Mouse (Mus musculus) adrenal gland, postnatal 4 days (tissue): ENCODE measurements around the gene Gm13889. TPM values are rescaled to one million over a fixed set of nuclear protein-coding genes. Genes with fewer than 3 reads are reported as not detected.

Source experiments
- DNase-seq, 2 experiments: peaks; one replicate each; pipeline ENCODE4 v3.0.0; 2021 to 2022; ENCODE audit warnings: low spot score in 2 of 2, mixed read lengths in 2 of 2
- total RNA-seq, 2 experiments: library from RNA; stranded (reverse); gene quantifications; 2 replicates each; pipeline ENCODE4 v1.2.3; 2021

Gene Gm13889
- total RNA-seq, 2 experiments from 2014 or later, result 26.7 to 28.4 TPM

GRCm38 (mm10) chr2:93959346-93959745 lies 2.3 kb upstream of the Gm13889 start:
- no peak for DNase-seq

GRCm38 (mm10) chr2:93958216-93958615 lies 1.2 kb upstream of the Gm13889 start:
- no peak for DNase-seq

GRCm38 (mm10) chr2:93957785-93958175 lies 779 bp upstream of the Gm13889 start:
- no peak for DNase-seq

- peak in 1 of 2 experiments; percentile 28 for DNase-seq
Measured at GRCm38 (mm10) chr2:93956331-93956801, 635 bp downstream of the Gm13889 start.

GRCm38 (mm10) chr2:93955886-93956285 lies 1.1 kb downstream of the Gm13889 start:
- no peak for DNase-seq

- no peak for DNase-seq
Measured at GRCm38 (mm10) chr2:93954781-93955578, 2.0 kb downstream of the Gm13889 start.

GRCm38 (mm10) chr2:93953726-93954125 lies 3.3 kb downstream of the Gm13889 start:
- no peak for DNase-seq

GRCm38 (mm10) chr2:93946976-93947375 lies 10.0 kb downstream of the Gm13889 start:
- no peak for DNase-seq

- DNase-seq, result no peak
Measured at GRCm38 (mm10) chr2:93944855-93945254, 12.1 kb downstream of the Gm13889 start.

GRCm38 (mm10) chr2:93944099-93944498 lies 12.9 kb downstream of the Gm13889 start:
- no peak for DNase-seq

GRCm38 (mm10) chr2:93941670-93942069 lies 15.3 kb downstream of the Gm13889 start:
- DNase-seq, result no peak

- DNase-seq, result no peak
Measured at GRCm38 (mm10) chr2:93938534-93938933, 18.5 kb downstream of the Gm13889 start.

- DNase-seq, result no peak
Measured at GRCm38 (mm10) chr2:93928866-93929265, 28.1 kb downstream of the Gm13889 start.

- DNase-seq, result no peak
Measured at GRCm38 (mm10) chr2:93927701-93928437, 29.1 kb downstream of the Gm13889 start.

- DNase-seq, result no peak
Measured at GRCm38 (mm10) chr2:93926141-93926540, 30.9 kb downstream of the Gm13889 start.

- DNase-seq, result no peak
Measured at GRCm38 (mm10) chr2:93919093-93919492, 37.9 kb downstream of the Gm13889 start.

GRCm38 (mm10) chr2:93913552-93913951 lies 43.4 kb downstream of the Gm13889 start:
- DNase-seq, result no peak

GRCm38 (mm10) chr2:93911942-93912341 lies 45.1 kb downstream of the Gm13889 start:
- DNase-seq, result no peak

- no peak for DNase-seq
Measured at GRCm38 (mm10) chr2:93909716-93910115, 47.3 kb downstream of the Gm13889 start.

GRCm38 (mm10) chr2:93907519-93908294 lies 49.3 kb downstream of the Gm13889 start:
- no peak for DNase-seq

GRCm38 (mm10) chr2:93906316-93906715 lies 50.7 kb downstream of the Gm13889 start:
- no peak for DNase-seq
